Mouse (Mus musculus) thymus, adult 2 months (tissue): ENCODE results near the gene Slc50a1. TPM values are rescaled to one million over a fixed set of nuclear protein-coding genes. Genes with fewer than 3 reads are reported as not detected.

Source experiments
- DNase-seq: peaks from one replicate; pipeline ENCODE4 v3.0.0; 2021
- H3K27ac ChIP-seq: fragments of 200-500 bp; 2 replicates; pipeline ENCODE4 v1.5.1; 2012; ENCODE audit warnings: low read length, control low read depth; ENCODE audit not compliant: control insufficient read depth, insufficient read depth
- H3K27me3 ChIP-seq: fragments of 200-500 bp; 2 replicates; pipeline ENCODE4 v1.6.1; 2012; ENCODE audit warnings: mild to moderate bottlenecking, low read length, moderate library complexity, mixed read lengths; ENCODE audit not compliant: control insufficient read depth, insufficient read depth
- H3K36me3 ChIP-seq: fragments of 200-500 bp; 2 replicates; pipeline ENCODE4 v1.6.1; 2012; ENCODE audit warnings: mild to moderate bottlenecking, low read length, moderate library complexity; ENCODE audit not compliant: control insufficient read depth, insufficient read depth
- H3K4me1 ChIP-seq: fragments of 200-500 bp; replicated peaks from 2 replicates; pipeline ENCODE4 v1.6.1; 2012; ENCODE audit warnings: low read length; ENCODE audit not compliant: control insufficient read depth, insufficient read depth
- H3K4me3 ChIP-seq: fragments of 200-500 bp; 2 replicates; pipeline ENCODE4 v1.5.1; 2012; ENCODE audit warnings: mild to moderate bottlenecking, low read length, control low read depth, moderate library complexity; ENCODE audit not compliant: control insufficient read depth, insufficient read depth
- CTCF ChIP-seq: fragments of 200-500 bp; IDR thresholded peaks from 2 replicates; pipeline ENCODE4 v1.5.1; 2012; ENCODE audit warnings: mild to moderate bottlenecking, control low read depth, low read length, moderate library complexity, borderline replicate concordance; ENCODE audit not compliant: control insufficient read depth, poor library complexity, insufficient read depth; ENCODE audit errors: extremely low read depth
- POLR2A ChIP-seq: fragments of 200-500 bp; IDR thresholded peaks from 2 replicates; pipeline ENCODE4 v1.6.1; 2012; ENCODE audit warnings: mild to moderate bottlenecking, low read length, control low read depth, moderate library complexity; ENCODE audit not compliant: control insufficient read depth, poor library complexity, insufficient read depth; ENCODE audit errors: extremely low read depth
- WGBS: fragments of 180-500 bp; shearing (Covaris S2); methylation state at CpG from one replicate; pipeline ENCODE4 v1.1.7; 2018; 5-methylcytosine and 5-hydroxymethylcytosine counted together
- polyA plus RNA-seq: library from polyadenylated mRNA; depleted of rRNA; stranded (reverse); fragments of >200 nt; gene quantifications from 2 replicates; pipeline ENCODE4 v1.2.3, GENCODE M21; 2012

Gene Slc50a1
- polyA plus RNA-seq, 1 experiment = 251 TPM

DNA sequence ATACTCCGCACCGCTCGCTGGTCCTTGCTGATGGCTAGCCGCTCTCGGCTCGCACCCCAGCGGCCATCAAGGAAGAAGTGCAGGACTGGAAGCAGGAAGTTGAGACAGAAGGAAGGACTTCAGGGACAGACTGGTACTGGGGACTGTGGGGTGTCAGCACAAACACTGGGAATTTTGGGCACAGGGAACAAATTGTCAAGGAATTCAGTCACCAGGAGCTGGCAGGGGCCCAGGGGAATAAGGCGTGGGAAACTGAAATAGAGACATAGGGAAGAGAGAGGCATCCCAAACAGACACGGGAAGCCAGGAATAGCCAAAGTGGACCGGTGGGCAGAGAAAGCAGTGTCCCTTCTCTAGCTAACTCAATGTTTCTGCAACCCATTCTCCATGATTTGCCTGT lies 33.9 kb downstream of the Slc50a1 start:
- no peak overlapping the region for H3K27ac ChIP-seq
- no peaks in the 10 kb centered on the region for H3K36me3 ChIP-seq
- H3K27me3 ChIP-seq = no peaks in the 10 kb centered on the region
- no peaks in the 10 kb centered on the region for H3K4me1 ChIP-seq
- no peak for DNase-seq
- no peak overlapping the region for H3K4me3 ChIP-seq
- over 99% methylated on average over 10 of the region's 10 CpGs for WGBS
- no peak for TF ChIP-seq POLR2A
- no peak for TF ChIP-seq CTCF

DNA sequence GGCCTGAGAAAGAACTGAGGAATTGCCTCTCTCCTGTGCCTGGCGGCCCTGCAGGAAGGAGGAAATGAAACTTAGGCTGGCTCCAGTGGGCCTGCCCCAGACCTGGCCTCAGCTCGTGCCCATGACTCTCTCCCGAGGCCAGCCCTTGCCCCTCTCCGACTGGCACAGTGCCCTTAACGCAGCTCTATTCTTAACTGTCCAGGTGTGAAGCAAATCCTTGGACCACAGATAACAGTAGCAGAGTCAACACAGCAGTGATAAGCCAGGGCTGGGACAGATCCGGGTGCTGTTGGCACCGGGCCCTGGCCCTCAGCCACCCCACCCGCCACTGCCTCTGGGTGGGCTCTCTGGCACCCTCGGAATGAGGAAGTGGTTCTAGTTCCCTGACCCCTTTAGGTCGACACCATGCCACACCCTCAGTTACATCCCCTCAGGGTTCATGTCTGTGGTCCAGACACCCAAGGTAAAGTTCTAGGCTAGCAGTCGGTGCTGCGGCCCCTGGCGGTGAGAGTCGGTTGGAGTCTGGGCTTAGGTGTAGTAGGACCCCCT lies 36.7 kb downstream of the Slc50a1 start:
- no peak overlapping the region for H3K4me3 ChIP-seq
- no peaks in the 10 kb centered on the region for H3K36me3 ChIP-seq
- TF ChIP-seq POLR2A (no peak), CTCF (no peak)
- no peaks in the 10 kb centered on the region for H3K27me3 ChIP-seq
- no peak for DNase-seq
- H3K27ac ChIP-seq = no peak overlapping the region
- WGBS = 38% methylated on average over 14 of the region's 14 CpGs
- peaks cover 2% of the 10 kb centered on the region for H3K4me1 ChIP-seq

DNA sequence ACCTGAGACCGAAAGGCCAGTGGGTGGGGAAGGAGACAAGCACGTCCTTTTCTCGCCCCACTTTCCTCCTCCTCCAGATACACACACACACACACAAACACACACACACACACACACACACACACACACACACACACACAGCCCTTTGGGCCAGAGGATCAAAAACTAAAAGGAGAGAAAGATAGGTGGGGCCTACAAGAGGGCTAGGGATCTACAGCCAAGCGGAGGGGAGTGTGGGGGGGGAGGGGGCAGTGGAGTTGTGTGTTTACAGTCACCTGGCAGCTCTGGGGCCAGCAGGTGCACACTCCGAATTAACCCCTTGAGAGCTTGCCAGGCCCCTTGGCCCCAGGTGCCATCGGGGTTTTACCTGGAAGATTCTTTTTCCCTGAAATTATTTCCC lies 37.8 kb downstream of the Slc50a1 start:
- Histone ChIP-seq H3K4me1 (peaks cover 8% of the 10 kb centered on the region), H3K27me3 (no peaks in the 10 kb centered on the region), H3K27ac (no peak overlapping the region), H3K36me3 (no peaks in the 10 kb centered on the region), H3K4me3 (no peak overlapping the region)
- no peak for DNase-seq
- no peak for TF ChIP-seq CTCF
- TF ChIP-seq POLR2A = no peak
- WGBS = 89% methylated on average over 6 of the region's 6 CpGs

DNA sequence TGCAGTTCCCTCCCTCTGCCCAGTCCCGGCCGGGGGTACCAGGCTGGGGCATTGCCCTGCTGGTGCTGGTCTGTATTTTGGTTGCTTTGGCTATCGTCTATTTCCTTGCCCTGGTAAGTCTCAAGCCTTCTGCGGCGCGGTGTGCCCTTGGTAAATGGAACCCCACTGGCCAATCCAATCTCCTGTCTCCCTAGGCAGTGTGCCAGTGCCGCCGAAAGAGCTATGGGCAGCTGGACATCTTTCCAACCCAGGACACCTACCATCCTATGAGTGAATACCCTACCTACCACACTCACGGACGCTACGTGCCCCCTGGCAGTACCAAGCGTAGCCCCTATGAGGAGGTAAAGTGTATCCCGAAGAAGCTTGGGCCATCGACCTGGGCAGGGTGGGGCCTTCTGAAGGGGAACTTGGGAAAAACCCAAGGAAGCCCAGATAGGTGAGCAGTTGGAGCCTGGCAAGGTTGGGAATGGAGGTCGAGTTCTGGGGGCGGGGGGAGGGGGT lies 38.5 kb downstream of the Slc50a1 start:
- TF ChIP-seq CTCF = no peak
- TF ChIP-seq POLR2A = no peak
- no peak overlapping the region for H3K27ac ChIP-seq
- WGBS = 78% methylated on average over 16 of the region's 16 CpGs
- H3K27me3 ChIP-seq = no peaks in the 10 kb centered on the region
- DNase-seq = no peak
- no peak overlapping the region for H3K4me3 ChIP-seq
- peaks cover 15% of the 10 kb centered on the region for H3K4me1 ChIP-seq
- H3K36me3 ChIP-seq = no peaks in the 10 kb centered on the region

DNA sequence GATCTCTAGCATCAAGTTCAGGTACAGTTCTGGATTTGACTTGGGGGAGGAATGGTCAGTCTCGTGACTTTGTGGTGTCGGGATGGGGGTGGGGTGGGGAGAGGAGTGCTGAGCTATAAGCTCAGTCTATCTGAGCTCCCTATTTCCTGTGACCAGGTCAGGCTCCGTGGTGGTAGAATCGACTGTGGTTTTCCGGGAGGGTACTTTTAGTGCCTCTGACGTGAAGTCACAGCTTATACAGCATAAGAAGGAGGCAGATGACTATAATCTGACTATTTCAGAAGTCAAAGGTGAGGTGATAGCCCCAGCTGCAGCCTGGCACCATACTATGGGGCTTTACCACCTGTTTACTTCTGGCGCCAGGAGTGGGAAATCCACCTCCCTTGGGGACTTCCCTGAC lies 39.0 kb downstream of the Slc50a1 start:
- TF ChIP-seq POLR2A = no peak
- no peak for TF ChIP-seq CTCF
- no peak overlapping the region for H3K4me3 ChIP-seq
- WGBS = 24% methylated on average over 7 of the region's 7 CpGs

DNA sequence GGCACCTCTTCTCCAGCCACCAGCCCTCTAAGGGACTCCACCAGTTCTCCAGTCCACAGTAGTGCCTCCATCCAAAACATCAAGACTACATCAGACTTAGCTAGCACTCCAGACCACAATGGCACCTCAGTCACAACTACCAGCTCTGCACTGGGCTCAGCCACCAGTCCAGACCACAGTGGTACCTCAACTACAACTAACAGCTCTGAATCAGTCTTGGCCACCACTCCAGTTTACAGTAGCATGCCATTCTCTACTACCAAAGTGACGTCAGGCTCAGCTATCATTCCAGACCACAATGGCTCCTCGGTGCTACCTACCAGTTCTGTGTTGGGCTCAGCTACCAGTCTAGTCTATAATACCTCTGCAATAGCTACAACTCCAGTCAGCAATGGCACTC lies 39.8 kb downstream of the Slc50a1 start:
- Histone ChIP-seq H3K4me3 (no peak overlapping the region), H3K36me3 (no peaks in the 10 kb centered on the region), H3K27me3 (no peaks in the 10 kb centered on the region), H3K4me1 (peaks cover 16% of the 10 kb centered on the region), H3K27ac (no peak overlapping the region)
- WGBS = 88% methylated on average over 2 of the region's 2 CpGs
- DNase-seq = no peak
- TF ChIP-seq CTCF (no peak), POLR2A (no peak)

More for the DNA sequence above, 39.0 kb downstream of the Slc50a1 start:
- Histone ChIP-seq H3K27ac (no peak overlapping the region), H3K36me3 (no peaks in the 10 kb centered on the region), H3K27me3 (no peaks in the 10 kb centered on the region), H3K4me1 (peaks cover 16% of the 10 kb centered on the region)
- no peak for DNase-seq

DNA sequence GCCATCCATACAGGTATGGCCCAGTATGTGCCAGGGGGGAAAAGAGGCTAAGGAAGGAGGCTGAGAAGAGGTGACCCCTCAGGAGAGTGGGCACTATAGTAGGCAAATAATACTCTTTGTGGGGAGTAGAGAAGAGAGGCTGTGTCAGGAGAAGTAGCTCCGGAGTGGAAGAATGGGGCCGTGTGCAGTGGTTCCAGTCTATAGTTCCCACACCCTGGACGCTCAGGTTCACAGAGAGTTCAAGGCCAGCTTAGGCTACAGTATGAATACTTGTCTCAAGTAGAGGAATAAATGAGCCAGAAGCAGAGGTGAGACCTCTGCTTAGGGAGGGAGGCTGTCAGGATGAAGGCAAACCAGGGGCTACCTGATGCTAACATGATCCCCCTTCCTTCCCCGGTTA lies 41.1 kb downstream of the Slc50a1 start:
- H3K4me1 ChIP-seq = peaks cover 16% of the 10 kb centered on the region
- no peaks in the 10 kb centered on the region for H3K36me3 ChIP-seq
- H3K4me3 ChIP-seq = no peak overlapping the region
- DNase-seq = no peak
- 96% methylated on average over 4 of the region's 4 CpGs for WGBS
- H3K27me3 ChIP-seq = no peaks in the 10 kb centered on the region
- H3K27ac ChIP-seq = no peak overlapping the region
- TF ChIP-seq POLR2A (no peak), CTCF (no peak)
